Mouse (Mus musculus) embryonic facial prominence, embryonic 14.5 days (tissue): ENCODE data around the gene Csf2rb. TPM values are rescaled to one million over a fixed set of nuclear protein-coding genes. Genes with fewer than 3 reads are reported as not detected.

ENCODE experiments used
- ATAC-seq: fragments of 200-750 bp; cut with Nextera tagmentation; 2 replicates; pipeline ENCODE4 v1.8.0; 2017; ENCODE audit warnings: low read depth, moderate number of reproducible peaks, moderate TSS enrichment
- DNase-seq: peaks from one replicate; pipeline ENCODE4 v3.0.0-alpha.2; 2015; ENCODE audit warnings: low spot score
- H3K27ac ChIP-seq: fragments of 300-500 bp; sonication (generic); replicated peaks from 2 replicates; pipeline ENCODE4 v1.5.1; 2014; ENCODE audit warnings: low read depth, mild to moderate bottlenecking, low read length, moderate library complexity
- H3K27me3 ChIP-seq: fragments of 300-500 bp; sonication (generic); replicated peaks from 2 replicates; pipeline ENCODE4 v1.6.1; 2014; ENCODE audit warnings: low read length; ENCODE audit not compliant: control insufficient read depth, insufficient read depth
- H3K36me3 ChIP-seq: fragments of 300-500 bp; sonication (generic); 2 replicates; pipeline ENCODE4 v1.6.1; 2014; ENCODE audit warnings: low read length, mixed read lengths; ENCODE audit not compliant: control insufficient read depth, insufficient read depth
- H3K4me1 ChIP-seq: fragments of 300-500 bp; sonication (generic); 2 replicates; pipeline ENCODE4 v1.6.1; 2014; ENCODE audit warnings: antibody characterized with exemption, low read length; ENCODE audit not compliant: control insufficient read depth, insufficient read depth
- H3K4me2 ChIP-seq: fragments of 300-500 bp; sonication (generic); 2 replicates; pipeline ENCODE4 v1.6.1; 2014; ENCODE audit warnings: low read depth, mild to moderate bottlenecking, low read length, moderate library complexity, mixed read lengths
- H3K4me3 ChIP-seq: fragments of 300-500 bp; sonication (generic); 2 replicates; pipeline ENCODE4 v1.5.1; 2014; ENCODE audit warnings: low read depth, mild to moderate bottlenecking, low read length
- H3K9ac ChIP-seq: fragments of 300-500 bp; sonication (generic); 2 replicates; pipeline ENCODE4 v1.6.1; 2014; ENCODE audit warnings: low read depth, mild to moderate bottlenecking, low read length, moderate library complexity, mixed read lengths
- H3K9me3 ChIP-seq: fragments of 300-500 bp; sonication (generic); 2 replicates; pipeline ENCODE4 v1.6.1; 2016; ENCODE audit warnings: low read length; ENCODE audit not compliant: control insufficient read depth
- WGBS: fragments of 180-500 bp; shearing (Covaris S2); extraction: QIAGEN DNeasy Blood & Tissue Kit; methylation state at CpG from one replicate; pipeline ENCODE4 v1.1.7; 2014; 5-methylcytosine and 5-hydroxymethylcytosine counted together
- polyA plus RNA-seq: library from polyadenylated mRNA; unstranded; fragments of >200 nt; fragmentation: Nextera tagmentation; extraction: Ambion mirVana; gene quantifications from 2 replicates; pipeline ENCODE4 v1.2.1, GENCODE M21; 2014

Csf2rb gene
- polyA plus RNA-seq, 1 experiment from 2014 or later = 4.6 TPM

- DNase-seq (no peak), ATAC-seq (no peak)
- Histone ChIP-seq H3K4me2 (no peak overlapping the region), H3K9ac (no peak overlapping the region), H3K27me3 (no peaks in the 10 kb centered on the region), H3K4me1 (no peaks in the 10 kb centered on the region), H3K36me3 (no peaks in the 10 kb centered on the region), H3K27ac (no peak overlapping the region), H3K9me3 (no peaks in the 10 kb centered on the region), H3K4me3 (no peak overlapping the region)
- WGBS = 84% methylated on average over 10 of the region's 10 CpGs
Measured at GRCm38 (mm10) chr15:78377859-78378258, 52.3 kb downstream of the Csf2rb start.

- no peak overlapping the region for H3K4me3 ChIP-seq
- H3K27ac ChIP-seq = no peak overlapping the region
- no peaks in the 10 kb centered on the region for H3K9me3 ChIP-seq
- 82% methylated on average over 10 of the region's 10 CpGs for WGBS
- no peak overlapping the region for H3K9ac ChIP-seq
- DNase-seq (no peak), ATAC-seq (no peak)
- no peaks in the 10 kb centered on the region for H3K4me1 ChIP-seq
- no peaks in the 10 kb centered on the region for H3K27me3 ChIP-seq
- H3K36me3 ChIP-seq = no peaks in the 10 kb centered on the region
- H3K4me2 ChIP-seq = no peak overlapping the region
Measured at GRCm38 (mm10) chr15:78378556-78378955, 53.0 kb downstream of the Csf2rb start.

GRCm38 (mm10) chr15:78380208-78380607, 54.7 kb downstream of the Csf2rb start:
- 67% methylated on average over 2 of the region's 2 CpGs for WGBS
- H3K4me1 ChIP-seq = no peaks in the 10 kb centered on the region
- DNase-seq (no peak), ATAC-seq (no peak)
- H3K4me2 ChIP-seq = no peak overlapping the region
- H3K27me3 ChIP-seq = no peaks in the 10 kb centered on the region
- no peaks in the 10 kb centered on the region for H3K9me3 ChIP-seq
- H3K36me3 ChIP-seq = no peaks in the 10 kb centered on the region
- no peak overlapping the region for H3K27ac ChIP-seq
- no peak overlapping the region for H3K9ac ChIP-seq
- H3K4me3 ChIP-seq = no peak overlapping the region

DNA sequence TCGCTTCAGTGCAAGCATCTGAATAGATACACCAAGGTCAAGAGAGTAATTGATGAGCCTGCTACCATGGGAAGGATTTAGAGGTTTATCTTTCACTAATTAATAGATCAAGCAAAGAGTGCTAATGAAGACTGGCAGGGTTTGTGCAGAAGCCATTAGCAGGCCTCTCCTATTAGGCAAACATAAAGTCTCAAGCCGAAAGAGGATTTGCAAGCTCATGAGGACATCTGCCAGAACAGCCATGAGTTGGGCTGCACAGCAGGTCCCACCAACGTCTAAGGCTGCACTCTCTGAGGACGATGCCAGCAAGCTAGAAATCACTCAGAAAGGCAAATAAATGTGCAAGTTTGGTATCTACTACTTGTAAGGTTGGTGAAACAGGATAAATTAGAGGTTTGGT, 55.2 kb downstream of the Csf2rb start:
- no peaks in the 10 kb centered on the region for H3K4me1 ChIP-seq
- H3K9me3 ChIP-seq = no peaks in the 10 kb centered on the region
- no peak overlapping the region for H3K9ac ChIP-seq
- ATAC-seq = no peak
- WGBS = 70% methylated on average over 4 of the region's 4 CpGs
- H3K4me2 ChIP-seq = no peak overlapping the region
- H3K27me3 ChIP-seq = no peaks in the 10 kb centered on the region
- no peak for DNase-seq
- H3K27ac ChIP-seq = no peak overlapping the region
- H3K4me3 ChIP-seq = no peak overlapping the region
- H3K36me3 ChIP-seq = no peaks in the 10 kb centered on the region

DNA sequence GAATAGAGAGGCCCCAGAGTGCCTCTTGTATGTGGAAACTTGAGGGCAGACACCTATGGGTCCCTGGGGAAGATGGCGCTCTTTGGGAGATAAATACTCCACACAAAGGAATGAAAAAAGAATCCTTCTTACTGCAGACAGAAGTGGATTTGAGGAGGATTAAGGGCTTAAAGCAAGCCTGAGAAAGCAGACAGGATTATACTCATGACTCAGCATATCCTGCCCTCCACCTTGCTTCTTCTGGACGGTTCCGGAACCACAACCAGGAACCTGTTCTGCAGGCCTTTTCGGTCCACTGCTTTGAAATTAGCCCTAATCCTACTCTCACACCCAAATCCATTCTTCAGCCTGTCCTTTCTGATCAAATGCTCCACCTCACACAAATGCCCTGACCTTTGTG, 56.6 kb downstream of the Csf2rb start:
- Histone ChIP-seq H3K4me2 (no peak overlapping the region), H3K4me1 (no peaks in the 10 kb centered on the region), H3K27ac (no peak overlapping the region), H3K9me3 (no peaks in the 10 kb centered on the region), H3K9ac (no peak overlapping the region), H3K27me3 (no peaks in the 10 kb centered on the region), H3K4me3 (no peak overlapping the region), H3K36me3 (no peaks in the 10 kb centered on the region)
- ATAC-seq = peak; percentile 59; the same call in 1 of the 2 replicates
- DNase-seq = peak; percentile 58
- WGBS = 79% methylated on average over 4 of the region's 4 CpGs

GRCm38 (mm10) chr15:78383450-78384219, 58.1 kb downstream of the Csf2rb start:
- peak; percentile 34; the same call in 1 of the 2 replicates for ATAC-seq
- no peaks in the 10 kb centered on the region for H3K9me3 ChIP-seq
- no peak overlapping the region for H3K4me2 ChIP-seq
- no peaks in the 10 kb centered on the region for H3K27me3 ChIP-seq
- H3K4me1 ChIP-seq = no peaks in the 10 kb centered on the region
- no peak overlapping the region for H3K9ac ChIP-seq
- no peaks in the 10 kb centered on the region for H3K36me3 ChIP-seq
- 65% methylated on average over 11 of the region's 11 CpGs for WGBS
- DNase-seq = peak; percentile 48
- no peak overlapping the region for H3K4me3 ChIP-seq
- H3K27ac ChIP-seq = peak overlapping the region; percentile 55

DNA sequence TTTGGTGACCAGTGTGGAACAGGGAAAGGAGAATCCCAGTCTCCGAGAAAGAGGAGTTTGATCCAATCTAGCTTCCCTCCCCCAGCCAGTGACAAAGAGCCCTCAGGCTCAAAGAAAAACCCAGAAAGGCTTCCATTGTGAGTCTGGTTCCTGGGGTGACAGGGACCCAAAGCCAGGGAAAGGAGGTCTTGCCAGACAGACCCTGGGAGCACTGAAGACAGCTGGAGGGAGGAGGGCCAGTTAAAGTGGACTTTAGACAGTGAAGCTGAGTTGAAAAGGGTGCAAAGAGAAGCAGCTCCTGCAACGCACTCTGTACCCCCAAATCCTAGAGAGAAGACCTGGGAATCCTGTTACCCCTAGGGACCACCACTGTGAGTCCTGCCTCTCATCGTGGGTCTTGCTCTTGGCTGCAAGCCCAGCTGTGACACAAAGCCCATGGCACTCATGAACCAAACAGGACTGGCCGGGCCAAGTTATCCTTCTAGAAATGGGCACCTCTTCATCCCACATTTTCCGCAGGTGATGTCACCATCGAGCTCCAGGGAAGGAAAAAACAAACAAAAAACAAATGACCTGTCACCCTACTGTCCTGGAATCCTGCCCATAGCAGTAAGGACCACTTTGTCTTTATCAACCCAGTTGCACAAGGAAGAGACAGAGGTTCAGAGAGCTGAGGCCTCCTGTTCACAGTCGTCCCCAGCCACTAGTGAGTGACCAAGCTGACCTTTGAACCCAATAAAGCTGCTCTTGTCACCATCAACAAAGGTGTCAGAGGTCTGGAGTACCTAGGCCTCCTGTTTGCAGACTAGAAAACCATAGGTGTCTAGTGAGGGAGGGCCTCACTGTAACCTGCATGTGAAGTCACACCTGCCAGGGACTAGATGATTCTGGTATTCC, 58.9 kb downstream of the Csf2rb start:
- H3K4me1 ChIP-seq = no peaks in the 10 kb centered on the region
- H3K9ac ChIP-seq = no peak overlapping the region
- WGBS = 49% methylated on average over 7 of the region's 7 CpGs
- DNase-seq (no peak), ATAC-seq (no peak)
- H3K9me3 ChIP-seq = no peaks in the 10 kb centered on the region
- peak overlapping the region; percentile 55 for H3K27ac ChIP-seq
- H3K27me3 ChIP-seq = no peaks in the 10 kb centered on the region
- no peaks in the 10 kb centered on the region for H3K36me3 ChIP-seq
- H3K4me3 ChIP-seq = no peak overlapping the region
- H3K4me2 ChIP-seq = no peak overlapping the region

GRCm38 (mm10) chr15:78385564-78385963, 60.0 kb downstream of the Csf2rb start:
- Histone ChIP-seq H3K27me3 (no peaks in the 10 kb centered on the region), H3K36me3 (no peaks in the 10 kb centered on the region), H3K27ac (no peak overlapping the region), H3K9ac (no peak overlapping the region), H3K4me3 (no peak overlapping the region), H3K9me3 (no peaks in the 10 kb centered on the region), H3K4me1 (no peaks in the 10 kb centered on the region), H3K4me2 (no peak overlapping the region)
- no peak for ATAC-seq
- no peak for DNase-seq
- WGBS = 79% methylated on average over 1 of the region's 1 CpGs
